Mouse (Mus musculus) c-Kit-positive CD71-positive TER-119-positive erythroid progenitor cells, embryonic 14.5 days (primary cell): ENCODE data around the gene Gtsf1.
"Not testable (repeated sequence)": the region's sequence is repeated elsewhere in the genome, so short reads cannot be mapped to it uniquely, and the experiment has no call there.

Source experiments
- DNase-seq: peaks from one replicate; pipeline ENCODE4 v3.0.0-alpha.2; 2013; ENCODE audit warnings: low spot score

The Gtsf1 gene

DNA sequence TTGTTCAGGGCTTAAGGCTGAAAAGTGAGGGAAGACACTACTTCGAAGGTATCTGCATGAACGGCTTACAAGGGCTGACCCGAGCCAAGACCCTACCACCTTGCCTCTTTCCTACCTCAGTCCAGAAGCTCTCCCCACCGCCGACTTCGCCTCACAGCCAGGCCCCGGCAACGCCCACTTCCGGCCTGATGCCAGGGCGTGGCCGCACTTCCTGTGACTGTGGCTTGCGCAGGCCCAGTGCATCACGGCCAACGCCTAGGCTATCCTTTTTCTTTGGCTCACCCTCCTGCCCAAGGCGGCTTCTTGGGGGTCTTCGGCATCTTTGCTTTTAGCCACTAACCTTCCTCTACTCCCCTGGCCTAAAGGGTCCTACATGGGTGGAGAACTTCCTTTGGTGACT lies at the start of gene Gtsf1:
TSS of gene Gtsf1 (minus strand) at position 230 of the 400 bp plus-strand sequence.
- DNase-seq, result no peak

- DNase-seq, result no peak
Measured at GRCm38 (mm10) chr15:103479080-103479606, 48.9 kb upstream of the Gtsf1 start.

- no peak for DNase-seq
Measured at GRCm38 (mm10) chr15:103473769-103474168, 43.5 kb upstream of the Gtsf1 start.

DNA sequence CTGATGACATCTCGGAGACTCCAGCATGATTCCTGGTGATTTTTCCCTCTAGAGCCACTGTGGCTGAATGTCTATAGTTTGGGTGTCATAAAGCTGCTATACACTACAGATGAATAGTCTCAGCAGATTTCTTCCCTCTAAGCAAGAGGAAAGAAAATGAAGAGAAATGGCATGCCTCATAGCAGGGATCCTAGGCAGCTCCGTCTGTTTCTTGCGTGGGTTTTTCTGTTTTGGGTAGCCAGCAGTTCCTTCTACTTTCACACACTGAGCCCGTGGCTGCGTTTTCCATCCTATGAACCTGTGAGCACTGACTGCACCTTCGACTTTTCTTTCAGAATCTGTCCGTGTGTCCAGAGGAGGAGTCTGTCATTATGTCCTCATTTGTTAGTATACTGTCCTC lies 42.9 kb upstream of the Gtsf1 start:
- no peak for DNase-seq

DNA sequence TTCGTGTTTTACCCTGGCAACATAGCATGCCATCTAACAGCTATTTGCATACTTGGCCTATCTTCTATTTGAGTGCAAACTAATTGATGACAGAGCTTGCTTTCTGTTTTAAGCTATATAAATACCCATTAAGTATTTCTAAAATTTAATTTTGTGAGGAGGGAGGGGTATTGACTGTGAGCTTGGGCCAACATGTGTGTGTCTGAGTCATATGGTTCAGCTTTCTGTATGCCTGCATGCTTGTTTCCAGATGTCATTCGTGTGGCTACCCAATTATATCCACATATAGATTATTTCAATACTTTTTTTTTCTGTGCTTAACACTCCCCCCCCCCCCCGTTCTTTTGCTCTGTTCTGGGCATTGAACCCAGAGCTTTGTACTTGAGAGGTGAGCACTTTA lies 42.0 kb upstream of the Gtsf1 start:
- no peak for DNase-seq

GRCm38 (mm10) chr15:103471488-103472194 lies 41.4 kb upstream of the Gtsf1 start:
- DNase-seq, result no peak

DNA sequence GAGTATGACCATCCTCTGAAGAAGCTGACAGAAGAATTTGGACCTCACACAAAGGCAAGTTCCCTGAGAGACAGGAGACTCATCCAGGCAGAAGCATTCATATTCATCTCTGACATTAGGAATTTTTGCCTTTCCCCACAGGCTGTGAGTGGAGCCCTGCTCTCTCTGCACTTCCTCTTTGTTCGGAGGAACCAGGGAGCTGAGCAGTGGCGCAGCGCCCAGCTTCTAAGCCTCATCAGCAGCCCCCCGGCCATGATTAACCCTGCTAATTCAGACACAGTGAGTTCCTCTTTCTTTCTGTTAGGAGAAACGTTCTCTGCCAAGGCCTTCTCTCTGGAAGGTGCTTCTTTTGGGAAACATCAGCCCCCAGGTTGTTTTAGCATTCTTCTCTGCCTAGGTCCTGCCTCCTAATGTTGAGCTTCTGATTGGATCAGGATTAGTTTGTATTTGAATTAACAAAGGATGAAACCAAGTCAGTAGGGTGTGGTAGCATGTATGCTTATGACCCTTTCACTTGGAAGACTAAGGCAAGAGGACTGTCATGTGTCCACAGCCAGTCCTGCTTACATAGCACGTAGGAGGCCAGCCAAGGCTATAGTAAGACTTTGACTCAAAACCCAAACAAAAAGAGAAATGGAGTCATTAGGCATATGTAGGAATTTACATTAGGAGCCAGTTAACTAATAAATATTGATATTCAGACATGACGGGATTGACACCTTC lies 32.4 kb upstream of the Gtsf1 start:
- DNase-seq, result no peak

DNA sequence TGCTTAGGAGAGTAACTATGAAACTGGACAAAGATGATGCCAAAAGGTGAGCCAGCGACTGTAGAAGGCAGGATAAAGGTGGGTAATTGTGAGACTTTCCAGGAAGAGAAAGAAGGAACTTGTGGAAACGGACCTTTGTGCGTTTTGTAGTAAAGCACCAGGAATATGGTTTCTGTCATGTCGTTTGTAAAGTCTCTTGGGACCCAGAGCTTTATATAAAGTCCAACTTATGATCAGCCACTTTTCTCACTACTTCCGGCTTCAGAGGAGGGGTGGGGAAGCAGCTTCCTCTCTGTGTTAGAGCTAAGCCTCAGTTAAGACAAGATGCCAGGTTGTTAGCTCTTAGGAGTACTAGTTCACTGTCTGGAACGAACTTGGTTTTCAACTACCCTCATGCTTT lies 24.2 kb upstream of the Gtsf1 start:
- DNase-seq, result no peak

DNA sequence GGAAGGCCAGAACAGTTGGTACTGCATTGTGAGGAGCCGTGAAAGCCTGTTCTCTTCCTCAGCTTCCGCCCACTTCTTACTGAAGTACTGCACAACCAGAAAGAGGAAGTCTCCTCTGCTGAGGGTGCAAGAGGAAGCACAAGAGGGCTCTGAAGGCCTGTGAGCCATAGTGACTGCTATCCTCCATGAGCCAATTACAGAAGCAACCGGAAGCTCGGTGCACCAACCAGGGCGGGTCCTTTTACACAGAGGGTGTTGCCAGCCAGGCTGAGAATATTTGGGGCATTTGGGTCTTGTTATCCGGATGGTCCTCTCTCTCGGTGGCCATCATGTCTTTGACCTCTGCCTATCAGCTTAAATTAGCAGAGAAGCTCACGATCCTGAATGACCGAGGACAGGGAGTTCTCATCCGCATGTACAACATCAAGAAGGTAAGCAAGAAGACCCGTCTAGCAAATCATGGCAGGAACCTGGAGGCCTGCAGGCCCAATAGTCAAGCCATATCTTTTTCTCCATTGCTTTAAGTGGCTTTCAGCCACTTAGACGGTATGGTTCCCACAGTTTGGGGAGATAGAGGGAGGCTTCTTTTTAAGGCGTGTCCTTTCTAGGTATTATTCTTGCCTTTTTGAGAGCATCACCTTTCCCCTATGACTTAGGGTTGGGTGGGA lies 23.4 kb upstream of the Gtsf1 start, which contains the start of gene Nckap1l:
TSS of gene Nckap1l (plus strand) at position 244 of the 668 bp plus-strand sequence.
- DNase-seq, result peak; percentile 18

DNA sequence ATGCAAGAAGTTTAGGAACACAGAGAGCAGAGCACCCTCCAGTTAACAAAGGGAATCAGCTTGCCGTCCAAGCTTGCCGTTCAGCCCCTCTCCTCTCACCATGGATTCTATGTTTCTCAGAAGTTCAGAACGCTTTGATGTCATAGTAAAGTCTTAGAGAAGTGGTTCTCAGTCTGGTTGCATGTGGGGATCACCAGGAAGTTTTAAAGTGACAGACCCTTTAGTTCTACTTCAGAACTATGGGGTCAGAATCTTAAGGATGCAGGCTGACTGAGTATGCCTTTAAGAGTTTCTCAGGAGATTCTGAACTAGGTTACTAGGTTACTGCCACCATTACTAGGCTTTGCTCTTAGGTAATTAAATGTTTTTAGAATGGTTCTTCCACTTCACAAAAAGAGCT lies 18.1 kb upstream of the Gtsf1 start, which contains the start of gene Gtsf2:
TSS of gene Gtsf2 (minus strand) at position 101 of the 400 bp plus-strand sequence.
- no peak for DNase-seq

- not testable (repeated sequence) for DNase-seq
Measured at GRCm38 (mm10) chr15:103445966-103446365, 15.7 kb upstream of the Gtsf1 start.

- DNase-seq, result no peak
Measured at GRCm38 (mm10) chr15:103427017-103427416, 3.3 kb downstream of the Gtsf1 start.

DNA sequence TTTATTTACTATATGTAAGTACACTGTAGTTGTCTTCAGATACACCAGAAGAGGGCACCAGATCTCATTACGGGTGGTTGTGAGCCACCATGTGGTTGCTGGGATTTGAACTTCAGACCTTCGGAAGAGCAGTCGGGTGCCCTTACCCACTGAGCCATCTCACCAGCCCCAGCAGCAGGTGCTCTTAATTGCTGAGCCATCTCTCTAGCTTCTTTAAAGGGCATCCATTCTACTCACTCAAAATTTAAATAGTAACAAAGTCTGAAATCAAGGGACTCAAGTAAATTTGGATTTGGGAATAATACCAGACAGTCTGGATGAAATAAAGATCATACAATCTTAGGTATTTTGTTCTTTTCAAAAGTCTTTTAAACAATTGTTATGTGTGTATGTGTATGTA lies 24.7 kb downstream of the Gtsf1 start:
- not testable (repeated sequence) for DNase-seq

DNA sequence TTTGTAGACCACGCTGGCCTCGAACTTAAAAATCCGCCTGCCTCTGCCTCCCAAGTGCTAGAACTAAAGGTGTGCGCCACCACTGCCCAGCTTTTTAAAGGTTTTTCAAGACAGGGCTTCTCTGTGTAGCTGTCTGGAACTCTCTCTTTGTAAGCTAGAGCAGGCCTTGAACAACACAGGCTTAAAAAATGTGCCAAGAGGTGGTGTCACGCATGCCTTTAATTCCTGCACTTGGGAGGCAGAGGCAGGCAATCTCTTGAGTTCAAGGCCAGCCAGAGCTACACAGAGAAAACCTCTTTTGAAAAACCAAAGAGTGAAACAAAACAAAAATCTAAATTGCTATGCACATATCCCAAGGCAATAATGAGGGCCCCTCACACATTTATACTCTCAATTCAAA lies 28.9 kb downstream of the Gtsf1 start:
- DNase-seq, result no peak

- no peak for DNase-seq
Measured at GRCm38 (mm10) chr15:103393577-103393976, 36.7 kb downstream of the Gtsf1 start.

DNA sequence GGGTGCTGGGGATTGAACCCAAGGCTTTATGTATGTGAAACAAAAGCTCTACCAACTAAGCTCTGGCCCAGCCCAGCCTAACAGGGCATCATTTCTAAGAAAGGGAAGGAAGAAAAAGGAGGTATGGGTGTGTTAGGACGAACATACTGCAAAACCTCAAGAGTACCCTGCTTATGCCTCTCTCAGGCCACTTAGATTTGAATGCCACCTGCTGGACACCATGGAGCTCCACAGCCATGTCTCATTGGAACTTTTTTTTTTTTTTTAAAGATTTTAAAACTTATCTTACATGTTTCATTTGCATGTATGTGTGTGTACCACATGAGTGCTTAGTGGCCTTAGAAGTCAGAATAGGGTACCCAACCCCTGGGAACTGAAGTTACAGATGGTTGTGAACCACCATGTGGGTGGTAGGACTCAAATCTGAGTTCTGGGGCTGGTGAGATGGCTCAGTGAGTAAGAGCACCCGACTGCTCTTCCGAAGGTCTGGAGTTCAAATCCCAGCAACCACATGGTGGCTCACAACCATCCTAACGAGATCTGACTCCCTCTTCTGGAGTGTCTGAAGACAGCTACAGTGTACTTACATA lies 41.6 kb downstream of the Gtsf1 start:
- no peak for DNase-seq

GRCm38 (mm10) chr15:103383771-103384488 lies 46.3 kb downstream of the Gtsf1 start:
- DNase-seq, result no peak

DNA sequence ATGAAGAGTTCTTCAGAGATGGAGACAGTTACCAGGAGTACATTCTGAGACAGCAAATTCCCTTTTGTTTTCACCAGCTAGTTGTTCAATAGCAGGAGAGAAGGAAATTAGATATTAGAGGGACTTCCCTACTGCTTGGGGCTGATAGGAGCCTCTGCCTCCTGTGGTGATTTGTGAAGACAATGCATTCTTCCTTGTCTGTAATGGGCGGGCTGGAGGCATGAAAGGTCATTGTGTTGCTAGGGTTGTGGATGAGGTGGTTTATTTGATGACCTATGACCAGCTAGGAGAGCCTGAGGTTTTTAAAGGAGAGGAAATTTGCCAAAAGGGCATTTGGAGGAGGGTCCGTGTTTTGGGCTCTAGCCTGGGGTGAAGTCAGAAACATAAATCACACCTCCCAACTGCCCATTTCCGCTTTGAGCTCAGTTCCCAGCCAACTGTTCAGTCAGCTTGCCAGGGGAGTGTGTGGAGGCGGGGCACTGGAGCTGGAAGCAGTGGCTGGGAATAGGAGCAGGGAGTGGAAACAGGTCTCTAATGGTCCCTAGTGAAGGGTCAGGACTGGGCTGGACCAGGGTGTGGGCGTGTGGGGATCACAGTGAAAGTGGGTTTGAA lies 47.4 kb downstream of the Gtsf1 start:
- DNase-seq, result no peak

- DNase-seq, result no peak
Measured at GRCm38 (mm10) chr15:103382075-103382474, 48.2 kb downstream of the Gtsf1 start.

DNA sequence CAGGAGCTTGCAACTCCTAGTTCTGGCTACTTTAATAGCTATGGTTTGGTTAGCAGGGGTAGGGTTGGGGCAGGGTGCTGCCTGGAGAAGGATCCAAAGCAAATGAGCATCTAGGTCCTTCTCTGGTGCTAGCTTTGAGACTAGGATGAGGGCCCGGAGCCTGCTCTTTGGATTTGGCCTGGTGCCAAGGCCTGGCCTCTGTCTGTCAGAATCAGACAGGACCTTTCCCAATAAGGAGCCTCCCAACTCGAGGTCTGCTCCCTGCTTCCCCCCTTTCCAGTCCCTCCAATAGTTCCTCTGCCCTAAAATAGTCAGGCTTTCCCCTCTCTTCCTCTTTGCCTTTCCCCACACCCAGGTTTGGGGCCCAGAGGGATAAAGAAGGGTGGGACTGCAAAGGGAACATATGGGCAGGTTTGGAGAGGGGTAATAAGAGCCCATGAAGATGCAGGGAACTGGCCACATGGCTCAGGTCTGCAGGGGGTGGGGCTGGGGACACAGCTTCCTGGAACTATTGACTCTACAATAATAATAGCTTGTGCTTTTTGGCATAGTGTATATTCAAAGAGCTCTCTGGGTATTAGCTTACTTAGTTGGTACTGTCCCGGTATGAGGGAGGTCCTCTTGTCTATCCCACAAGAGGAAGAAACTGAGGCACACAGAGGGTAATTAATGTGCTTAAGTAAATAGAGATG lies 51.5 kb downstream of the Gtsf1 start:
- no peak for DNase-seq
